Mouse (Mus musculus) Patski (cell line): ENCODE data around the gene Elfn1. TPM values are rescaled to one million over a fixed set of nuclear protein-coding genes. Genes with fewer than 3 reads are reported as not detected.

Experiments used
- ATAC-seq: fragments of 100-300 bp; one replicate; pipeline ENCODE4 v1.8.0; 2021
- CTCF ChIA-PET: fragments of 350-600 bp; sonication (Branson Sonifier 250); formaldehyde crosslinking; loops from one replicate; lab custom pipeline; 2022; ENCODE audit warnings: inconsistent platforms; lab: Charles Lee
- POLR2A ChIA-PET: fragments of 350-600 bp; sonication (Branson Sonifier 250); formaldehyde crosslinking; loops from one replicate; lab custom pipeline; 2022; ENCODE audit warnings: antibody characterized with exemption, inconsistent platforms; lab: Charles Lee
- DNase-seq: peaks from one replicate; pipeline ENCODE4 v3.0.0-alpha.2; 2011; ENCODE audit warnings: low read depth, low spot score
- H3K27me3 ChIP-seq: fragments of 371-371 bp; one replicate; pipeline ENCODE4 v1.5.1; 2021
- CTCF ChIP-seq: fragments of 100-300 bp; IDR thresholded peaks from one replicate; pipeline ENCODE4 v1.5.1; 2021
- in situ Hi-C: fragments of 300-500 bp; cut with MboI; formaldehyde crosslinking; loops from 3 replicates; pipeline ENCODE4 v1.11.1; 2018; ENCODE audit warnings: low pct_unique_long_range_greater_than_20kb, mixed read lengths
- polyA plus RNA-seq: library from polyadenylated mRNA; unstranded; gene quantifications from one replicate; pipeline ENCODE4 v1.2.3, GENCODE M21; 2021

Gene Elfn1
- polyA plus RNA-seq, 1 experiment from 2014 or later, result 51.0 TPM

DNA sequence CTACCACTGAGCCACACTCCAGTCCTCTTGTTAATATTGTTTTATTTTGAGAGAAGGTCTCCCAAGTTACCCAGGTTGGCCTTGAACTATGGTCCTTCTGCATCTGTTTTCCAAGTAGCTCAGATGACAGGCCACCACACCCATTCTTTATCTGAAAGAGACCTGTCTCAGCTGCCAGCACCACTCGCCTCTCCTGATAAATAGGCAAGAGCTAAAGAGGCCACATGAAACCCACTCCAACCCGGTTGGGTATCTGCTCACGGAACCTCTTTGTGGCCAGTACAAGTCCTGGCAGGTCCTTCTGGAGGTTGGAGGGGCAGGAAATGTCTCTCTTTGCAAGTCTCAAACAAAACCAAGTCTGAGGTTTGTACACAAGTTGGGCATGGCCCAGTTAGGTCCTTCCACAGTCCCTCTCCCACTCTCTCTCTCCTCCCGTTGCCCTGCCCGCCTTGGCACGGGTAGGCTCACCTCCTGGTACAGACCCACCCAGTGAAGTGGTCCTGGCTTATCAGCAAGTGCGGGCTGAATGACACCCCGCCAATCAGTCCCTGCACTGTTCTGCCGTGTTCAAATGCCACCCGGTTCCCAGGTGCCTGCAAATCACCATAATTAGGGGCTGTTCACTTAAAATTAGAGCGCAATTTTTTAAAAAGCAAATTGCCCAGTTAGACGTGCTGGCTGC is 104.7 kb downstream of the Elfn1 start:
- no peak for TF ChIP-seq CTCF
- POLR2A ChIA-PET, result no interaction called here
- CTCF ChIA-PET, result no interaction called here
- ATAC-seq (no peak), DNase-seq (no peak)
- H3K27me3 ChIP-seq, result no peaks in the 10 kb centered on the region
- in situ Hi-C loops, result no loop called here

DNA sequence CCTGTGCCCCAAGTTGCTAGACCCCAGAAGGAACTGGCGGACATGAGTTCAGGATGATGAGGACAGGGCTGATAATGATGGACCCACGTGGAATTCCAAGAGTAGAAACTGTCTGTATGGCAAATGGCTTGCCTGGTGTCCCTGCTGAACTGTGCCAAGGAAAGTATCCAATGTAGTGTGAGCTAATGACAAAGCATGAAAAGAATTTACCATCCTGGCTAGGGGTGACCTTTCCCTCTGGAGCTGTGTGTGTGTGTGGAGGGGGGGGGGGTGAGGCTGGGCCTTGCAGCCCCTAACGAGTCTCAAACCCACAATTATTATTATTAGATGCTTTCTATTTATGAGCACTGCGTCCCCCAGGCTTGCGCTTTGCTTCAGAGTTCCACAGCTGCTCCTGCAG is 105.9 kb downstream of the Elfn1 start:
- DNase-seq (no peak), ATAC-seq (peak; percentile 22)
- H3K27me3 ChIP-seq, result no peaks in the 10 kb centered on the region
- in situ Hi-C loops, result no loop called here
- CTCF ChIA-PET, result interaction anchor here (2.4 kb wide), 1 partner anchor 10 kb away, joined by 8 read pairs; no protein-coding TSS in a partner anchor
- TF ChIP-seq CTCF, result no peak
- POLR2A ChIA-PET, result interaction anchor here (0.9 to 1.4 kb wide), 2 partner anchors 10 to 11 kb away, joined by 3 to 8 read pairs; no protein-coding TSS in a partner anchor

DNA sequence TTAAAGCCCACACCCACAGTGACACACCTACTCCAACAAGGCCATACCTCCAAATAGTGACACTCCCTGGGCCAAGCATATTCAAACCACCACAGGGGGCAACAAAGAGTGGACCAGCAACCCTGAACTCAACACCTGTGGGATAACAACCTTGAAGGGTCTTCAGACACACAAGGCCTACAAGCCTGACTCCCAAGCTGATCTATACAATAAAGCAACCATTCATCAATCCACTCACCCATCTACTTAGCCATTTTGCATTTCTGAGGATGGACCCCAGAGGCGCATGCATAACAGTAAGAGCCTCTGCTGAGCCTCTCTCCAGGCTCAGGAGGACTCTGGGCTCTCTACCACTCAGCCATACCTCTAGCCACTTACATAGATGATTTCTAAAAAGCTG is 109.2 kb downstream of the Elfn1 start:
- POLR2A ChIA-PET, result interaction anchor here (1.0 kb wide), 1 partner anchor 8 kb away, joined by 3 read pairs; no protein-coding TSS in a partner anchor
- in situ Hi-C loops, result no loop called here
- CTCF ChIA-PET, result interaction anchor here (1.2 to 1.3 kb wide), 3 partner anchors 9 to 41 kb away, joined by 3 to 5 read pairs (median 4); no protein-coding TSS in a partner anchor
- DNase-seq, result no peak
- no peak for TF ChIP-seq CTCF
- H3K27me3 ChIP-seq, result no peaks in the 10 kb centered on the region
- ATAC-seq, result no peak

DNA sequence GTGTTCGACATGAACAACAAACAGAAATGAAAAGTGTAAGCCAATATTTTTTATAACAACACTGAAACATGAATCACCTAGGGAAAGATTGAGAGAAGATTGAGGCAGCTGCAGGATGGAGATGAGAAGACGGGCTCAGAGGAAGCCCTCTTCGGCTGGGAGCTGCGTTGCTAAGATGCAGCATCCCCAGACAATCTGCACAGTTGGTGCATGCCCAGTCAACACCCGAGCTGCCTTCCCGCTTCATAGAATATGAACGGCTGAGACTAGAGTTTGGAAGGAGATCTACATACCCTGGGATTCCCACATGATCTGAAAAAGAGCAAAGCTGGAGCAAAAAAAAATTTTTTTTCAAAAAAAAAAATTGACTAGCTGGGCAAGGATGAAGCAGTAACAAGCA is 111.0 kb downstream of the Elfn1 start:
- TF ChIP-seq CTCF, result no peak
- in situ Hi-C loops, result no loop called here
- CTCF ChIA-PET, result no interaction called here
- no peak for ATAC-seq
- DNase-seq, result no peak
- H3K27me3 ChIP-seq, result no peaks in the 10 kb centered on the region
- POLR2A ChIA-PET, result no interaction called here

DNA sequence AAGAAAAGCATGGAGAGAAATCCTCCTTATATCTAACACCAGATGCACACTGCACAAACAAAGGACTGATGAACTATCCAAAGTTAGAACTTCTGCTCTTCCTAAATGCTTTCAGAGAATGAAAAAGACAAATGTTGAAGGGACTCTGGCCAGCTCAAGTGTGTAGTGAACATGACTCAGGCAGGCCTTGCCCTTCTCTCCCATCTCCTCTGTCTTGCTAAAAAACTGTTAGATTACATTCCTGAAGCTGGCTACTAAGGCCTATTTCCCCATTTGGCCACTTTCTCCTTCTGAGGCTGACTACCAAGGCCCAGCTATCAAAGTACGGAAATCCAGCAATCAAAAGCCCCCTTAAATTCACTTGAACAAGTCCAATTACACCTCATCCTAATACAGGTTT is 111.9 kb downstream of the Elfn1 start:
- DNase-seq, result no peak
- CTCF ChIA-PET, result no interaction called here
- no peaks in the 10 kb centered on the region for H3K27me3 ChIP-seq
- no peak for TF ChIP-seq CTCF
- POLR2A ChIA-PET, result no interaction called here
- in situ Hi-C loops, result no loop called here
- no peak for ATAC-seq

DNA sequence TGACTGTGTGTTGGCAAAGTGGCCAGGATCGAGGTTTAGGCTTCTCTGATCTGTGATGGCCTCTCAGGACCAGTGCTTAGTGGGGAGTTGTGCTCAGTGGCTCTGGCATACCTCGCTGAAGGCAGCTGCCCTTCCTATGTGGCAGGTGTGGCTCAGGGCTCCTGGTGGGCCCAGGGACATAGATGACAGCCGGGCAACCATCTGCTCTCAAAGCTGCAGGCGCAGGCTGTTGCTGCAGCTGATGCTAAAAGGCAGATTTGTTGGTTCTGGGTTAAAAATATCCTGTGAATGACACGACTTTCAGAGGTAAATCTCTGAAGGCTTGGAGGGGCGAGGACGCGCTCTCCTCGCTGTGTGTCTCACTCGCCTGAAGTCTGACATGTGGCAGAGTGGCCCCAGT is 114.0 kb downstream of the Elfn1 start:
- ATAC-seq (no peak), DNase-seq (no peak)
- in situ Hi-C loops, result no loop called here
- H3K27me3 ChIP-seq, result no peaks in the 10 kb centered on the region
- POLR2A ChIA-PET, result no interaction called here
- TF ChIP-seq CTCF, result no peak
- CTCF ChIA-PET, result no interaction called here

DNA sequence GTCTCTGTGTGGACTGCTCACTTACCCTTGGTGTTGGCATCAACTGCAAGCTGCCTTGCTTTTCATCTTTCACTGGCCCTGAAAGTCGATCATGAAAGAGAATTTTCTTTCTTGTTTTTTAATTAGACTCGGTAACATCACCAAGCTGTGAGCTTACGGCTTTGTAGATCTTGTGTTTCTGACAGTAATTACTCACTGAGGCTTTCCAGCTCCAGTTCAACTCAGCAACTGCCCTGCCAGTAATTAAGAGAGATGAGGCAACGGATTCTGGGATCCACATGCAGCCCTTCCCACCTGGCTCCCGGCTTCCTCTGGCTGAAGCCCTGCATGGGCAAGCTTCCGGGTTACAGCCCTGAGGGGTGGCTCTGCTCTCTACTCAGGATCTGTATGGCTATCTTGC is 115.1 kb downstream of the Elfn1 start:
- DNase-seq, result no peak
- no peak for TF ChIP-seq CTCF
- in situ Hi-C loops, result no loop called here
- POLR2A ChIA-PET, result interaction anchor here (1.6 kb wide), 1 partner anchor 8 kb away, joined by 8 read pairs; no protein-coding TSS in a partner anchor
- CTCF ChIA-PET, result no interaction called here
- ATAC-seq, result no peak
- no peaks in the 10 kb centered on the region for H3K27me3 ChIP-seq

DNA sequence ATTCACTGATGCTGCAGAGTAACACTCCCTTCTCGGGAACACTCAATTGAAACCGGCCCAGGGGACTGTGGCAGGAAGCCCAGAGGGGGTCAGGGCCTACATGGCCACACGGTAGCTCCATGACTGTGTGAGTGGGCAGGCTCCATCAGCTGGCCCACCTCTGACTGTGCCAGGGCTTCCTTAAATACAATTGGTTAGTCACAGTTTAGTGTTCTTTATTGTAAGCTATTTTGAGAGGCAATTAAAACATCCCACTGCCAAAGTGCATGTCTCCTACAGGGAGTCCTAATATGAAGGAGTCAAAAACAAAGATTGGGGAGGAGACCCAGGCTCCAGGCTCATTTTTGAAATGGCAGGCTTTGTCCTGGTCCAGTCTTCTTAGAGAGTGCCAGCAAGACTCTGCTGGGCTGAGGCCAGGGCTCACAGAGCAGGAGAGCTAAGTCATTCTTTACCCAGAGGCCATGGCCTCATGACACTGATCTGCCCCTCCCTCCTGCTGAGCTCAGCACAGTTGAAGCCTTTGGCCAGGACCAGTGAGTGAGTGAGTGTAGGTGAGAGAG is 116.3 kb downstream of the Elfn1 start:
- DNase-seq, result peak; percentile 58
- ChIA-PET POLR2A (interaction anchor here (0.9 to 1.6 kb wide), 2 partner anchors 8 to 9 kb away, joined by 3 to 8 read pairs; no protein-coding TSS in a partner anchor), CTCF (interaction anchor here (0.8 to 1.8 kb wide), 4 partner anchors 10 to 372 kb away, joined by 3 to 15 read pairs (median 3); no protein-coding TSS in a partner anchor)
- in situ Hi-C loops, result no loop called here
- no peaks in the 10 kb centered on the region for H3K27me3 ChIP-seq
- no peak for TF ChIP-seq CTCF
- ATAC-seq, result peak; percentile 75

Other genes starting within 250 kb of the Elfn1 start
- 15.1 TPM for gene Micall2, start 171.6 kb upstream of the Elfn1 start, polyA plus RNA-seq
- gene Ints1, start 132.3 kb upstream of the Elfn1 start, polyA plus RNA-seq, result 63.5 TPM
- gene Mafk, start 116.4 kb upstream of the Elfn1 start, polyA plus RNA-seq, result 35.4 TPM
- gene Tmem184a, start 88.0 kb upstream of the Elfn1 start, polyA plus RNA-seq, result not detected
- gene Gm26938, start 81.5 kb upstream of the Elfn1 start, polyA plus RNA-seq, result not detected
- 54.7 TPM for gene Psmg3, start 81.1 kb upstream of the Elfn1 start, polyA plus RNA-seq